Mouse (Mus musculus) limb, embryonic 10.5 days (tissue): ENCODE data around the gene Tbcd. TPM values are rescaled to one million over a fixed set of nuclear protein-coding genes. Genes with fewer than 3 reads are reported as not detected.

Source experiments
- DNase-seq: peaks from one replicate; pipeline ENCODE4 v3.0.0-alpha.2; 2017; ENCODE audit warnings: low spot score
- H3K27ac ChIP-seq: fragments of 300-500 bp; sonication (generic); 2 replicates; pipeline ENCODE4 v1.5.1; 2016; ENCODE audit warnings: mild to moderate bottlenecking
- H3K27me3 ChIP-seq: fragments of 300-500 bp; sonication (generic); 2 replicates; pipeline ENCODE4 v1.6.1; 2016; ENCODE audit warnings: low read depth, mild to moderate bottlenecking; ENCODE audit not compliant: poor library complexity, severe bottlenecking
- H3K36me3 ChIP-seq: fragments of 300-500 bp; sonication (generic); 2 replicates; pipeline ENCODE4 v1.6.1; 2016; ENCODE audit warnings: mild to moderate bottlenecking, moderate library complexity
- H3K4me1 ChIP-seq: fragments of 300-500 bp; sonication (generic); 2 replicates; pipeline ENCODE4 v1.6.1; 2016
- H3K4me3 ChIP-seq: fragments of 300-500 bp; sonication (generic); 2 replicates; pipeline ENCODE4 v1.5.1; 2016; ENCODE audit warnings: mild to moderate bottlenecking, moderate library complexity
- H3K9me3 ChIP-seq: fragments of 300-500 bp; sonication (generic); replicated peaks from 2 replicates; pipeline ENCODE4 v1.6.1; 2016; ENCODE audit warnings: mild to moderate bottlenecking
- WGBS: fragments of 180-500 bp; shearing (Covaris S2); methylation state at CpG from one replicate; pipeline ENCODE4 v1.1.7; 2016; 5-methylcytosine and 5-hydroxymethylcytosine counted together
- polyA plus RNA-seq: library from polyadenylated mRNA; unstranded; fragments of >200 nt; fragmentation: Nextera tagmentation; extraction: Ambion mirVana; gene quantifications from 2 replicates; pipeline ENCODE4 v1.2.1, GENCODE M21; 2016

The Tbcd gene
- polyA plus RNA-seq, 1 experiment from 2014 or later, result 54.9 TPM

DNA sequence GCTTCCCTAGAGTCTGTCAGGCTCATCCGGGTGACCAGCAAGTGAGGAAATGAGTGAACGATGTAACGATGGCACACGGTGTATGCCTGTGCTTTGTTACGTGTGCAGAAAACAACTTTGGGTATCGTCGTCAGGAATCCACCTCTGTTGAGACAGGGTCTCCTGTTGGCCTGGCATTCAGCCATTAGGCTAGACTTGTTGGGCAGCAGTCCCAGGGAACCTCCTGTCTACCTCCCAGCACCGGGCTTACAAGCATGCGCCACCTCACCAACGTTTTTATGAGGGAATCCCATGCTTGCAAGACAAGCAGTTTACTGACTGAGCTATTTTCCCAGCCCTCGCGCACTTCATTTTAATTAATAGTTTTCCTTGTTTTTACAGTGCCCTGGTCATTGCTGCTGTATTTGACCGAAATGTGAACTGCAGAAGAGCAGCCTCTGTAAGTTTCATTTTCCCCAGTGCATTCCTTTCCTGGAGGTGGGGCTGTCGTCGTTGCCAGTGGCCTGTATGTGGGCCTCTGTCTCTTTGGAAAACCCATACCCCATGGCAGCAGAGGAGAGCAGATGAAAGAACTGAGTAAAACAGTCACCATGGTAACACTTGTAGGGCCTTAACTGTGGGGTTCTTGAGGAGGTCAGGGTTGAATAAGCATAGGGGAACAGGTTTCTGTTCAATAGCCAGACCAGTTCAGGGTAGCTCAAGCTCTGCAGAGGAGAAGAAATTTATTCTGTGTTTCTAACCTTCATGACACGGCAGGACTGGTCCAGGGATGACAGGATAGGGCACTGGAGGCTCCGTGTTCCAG lies 98.3 kb downstream of the Tbcd start:
- 78% methylated on average over 17 of the region's 17 CpGs for WGBS

GRCm38 (mm10) chr11:121551206-121551799 lies 99.6 kb downstream of the Tbcd start:
- H3K27ac ChIP-seq, result no peak overlapping the region
- H3K36me3 ChIP-seq, result 0 out of 2 replicates have a peak, but pooled peaks cover 6% of the 10 kb centered on the region
- no peak overlapping the region for H3K4me3 ChIP-seq
- no peaks in the 10 kb centered on the region for H3K9me3 ChIP-seq
- peaks cover 15% of the 10 kb centered on the region; the same call in 1 of the 2 replicates for H3K4me1 ChIP-seq
- WGBS, result 97% methylated on average over 5 of the region's 5 CpGs
- H3K27me3 ChIP-seq, result no peaks in the 10 kb centered on the region
- DNase-seq, result no peak

More for the DNA sequence above, 98.3 kb downstream of the Tbcd start:
- Histone ChIP-seq H3K9me3 (no peaks in the 10 kb centered on the region), H3K4me3 (no peak overlapping the region), H3K36me3 (0 out of 2 replicates have a peak, but pooled peaks cover 6% of the 10 kb centered on the region), H3K27me3 (no peaks in the 10 kb centered on the region), H3K4me1 (peaks cover 15% of the 10 kb centered on the region; the same call in 1 of the 2 replicates), H3K27ac (peak overlapping the region; percentile 32; the same call in 1 of the 2 replicates)
- no peak for DNase-seq

- Histone ChIP-seq H3K4me3 (no peak overlapping the region), H3K9me3 (no peaks in the 10 kb centered on the region), H3K27ac (no peak overlapping the region), H3K4me1 (peaks cover 15% of the 10 kb centered on the region; the same call in 1 of the 2 replicates), H3K36me3 (0 out of 2 replicates have a peak, but pooled peaks cover 10% of the 10 kb centered on the region), H3K27me3 (no peaks in the 10 kb centered on the region)
- no peak for DNase-seq
- WGBS, result 87% methylated on average over 4 of the region's 4 CpGs
Observed at GRCm38 (mm10) chr11:121552167-121552566, 100.4 kb downstream of the Tbcd start.

DNA sequence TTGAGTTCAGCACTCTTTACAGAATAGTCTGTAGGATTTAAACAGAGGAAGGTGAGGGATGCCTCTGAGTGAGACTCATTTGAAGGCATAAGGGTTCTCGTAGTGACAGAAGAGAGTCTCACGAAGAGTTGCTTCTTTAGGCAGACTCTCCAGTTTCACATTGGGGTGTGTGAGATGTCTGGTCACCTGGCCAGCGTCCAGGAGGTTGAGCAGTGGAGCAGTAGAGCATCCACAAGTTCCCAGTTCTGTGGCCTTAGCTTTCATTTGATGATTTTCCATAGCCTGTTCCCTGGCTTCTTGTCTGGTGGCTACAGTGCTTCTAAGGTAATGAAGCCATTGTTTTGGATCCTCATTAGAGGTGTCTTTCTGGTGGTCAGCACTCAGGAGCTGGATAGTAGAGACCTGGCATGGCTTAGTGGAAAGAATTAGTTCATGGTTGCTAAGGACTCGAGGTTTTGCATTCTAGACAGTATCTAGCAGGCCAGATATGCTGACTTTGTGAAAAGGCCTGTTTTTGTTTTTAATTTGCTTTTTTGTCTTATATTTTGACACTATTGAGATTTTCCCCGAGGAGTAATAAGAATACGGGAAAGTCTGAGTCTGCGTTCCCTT lies 101.2 kb downstream of the Tbcd start:
- Histone ChIP-seq H3K4me1 (peaks cover 15% of the 10 kb centered on the region; the same call in 1 of the 2 replicates), H3K9me3 (no peaks in the 10 kb centered on the region), H3K36me3 (peaks cover 18% of the 10 kb centered on the region; the same call in 1 of the 2 replicates), H3K4me3 (no peak overlapping the region), H3K27me3 (no peaks in the 10 kb centered on the region), H3K27ac (no peak overlapping the region)
- WGBS, result 91% methylated on average over 7 of the region's 7 CpGs
- no peak for DNase-seq

DNA sequence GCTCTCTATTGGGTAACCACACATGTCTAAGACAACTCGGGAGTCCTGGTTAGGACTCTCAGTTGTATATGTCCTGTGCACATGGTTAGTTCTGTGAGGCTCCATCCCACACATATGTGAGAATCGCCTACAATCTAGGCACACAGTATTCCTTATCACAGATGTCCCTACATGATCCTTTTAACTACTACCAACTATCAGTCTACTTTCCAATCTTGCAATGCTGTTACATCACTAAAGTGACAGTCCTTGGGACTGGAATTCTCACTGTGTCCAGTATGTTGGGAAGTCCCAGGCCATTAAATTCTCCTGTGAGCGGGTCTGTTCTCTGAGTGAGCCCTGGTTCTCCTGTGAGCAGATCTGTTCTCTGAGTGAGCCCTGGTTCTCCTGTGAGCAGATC lies 101.7 kb downstream of the Tbcd start:
- no peaks in the 10 kb centered on the region for H3K27me3 ChIP-seq
- 91% methylated on average over 3 of the region's 3 CpGs for WGBS
- H3K9me3 ChIP-seq, result no peaks in the 10 kb centered on the region
- H3K4me1 ChIP-seq, result peaks cover 15% of the 10 kb centered on the region; the same call in 1 of the 2 replicates
- H3K27ac ChIP-seq, result no peak overlapping the region
- H3K4me3 ChIP-seq, result no peak overlapping the region
- no peak for DNase-seq
- H3K36me3 ChIP-seq, result peaks cover 18% of the 10 kb centered on the region; the same call in 1 of the 2 replicates

DNA sequence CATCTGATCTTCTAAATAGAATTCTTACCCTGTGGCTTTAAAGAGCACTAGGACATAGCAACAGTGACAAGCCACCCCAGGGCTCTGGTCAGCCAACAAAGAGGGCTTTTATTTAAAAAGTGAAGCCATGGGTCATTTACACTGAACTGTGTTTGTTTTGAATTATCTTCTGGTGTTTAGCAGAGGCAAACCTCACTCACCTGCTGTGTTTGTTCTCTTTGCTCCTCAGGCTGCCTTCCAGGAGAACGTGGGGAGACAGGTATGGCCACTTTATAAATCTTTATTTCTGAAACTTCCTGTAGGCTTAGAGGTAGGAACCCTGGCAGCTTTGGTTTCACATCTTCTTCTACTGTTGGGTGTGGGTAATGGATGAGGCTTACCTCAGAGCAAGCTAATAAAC lies 105.0 kb downstream of the Tbcd start:
- Histone ChIP-seq H3K27ac (no peak overlapping the region), H3K27me3 (no peaks in the 10 kb centered on the region), H3K36me3 (peaks cover 12% of the 10 kb centered on the region; the same call in 1 of the 2 replicates), H3K4me3 (no peak overlapping the region), H3K9me3 (no peaks in the 10 kb centered on the region), H3K4me1 (no peaks in the 10 kb centered on the region)
- WGBS, result 71% methylated on average over 1 of the region's 1 CpGs
- no peak for DNase-seq

DNA sequence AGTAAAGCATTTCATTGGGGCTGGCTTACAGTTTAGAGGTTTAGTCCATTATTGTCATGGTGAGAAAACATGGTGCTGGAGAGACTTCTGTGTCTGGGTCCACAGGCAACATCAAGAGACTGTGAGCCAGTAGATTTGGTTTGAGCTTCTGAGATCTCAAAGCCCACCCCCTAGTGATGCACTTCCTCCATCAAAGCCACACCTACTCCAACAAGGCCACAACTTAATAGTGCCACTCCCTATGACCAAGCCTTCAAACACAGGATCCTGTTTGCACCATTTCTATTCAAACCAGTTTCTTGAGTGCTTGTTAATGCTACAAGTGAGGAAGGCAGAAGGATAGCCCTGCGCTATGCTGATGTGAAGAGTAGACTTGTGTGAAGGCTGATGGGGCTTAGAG lies 106.2 kb downstream of the Tbcd start:
- H3K36me3 ChIP-seq, result peaks cover 12% of the 10 kb centered on the region; the same call in 1 of the 2 replicates
- no peak overlapping the region for H3K4me3 ChIP-seq
- H3K27me3 ChIP-seq, result no peaks in the 10 kb centered on the region
- 89% methylated on average over 1 of the region's 1 CpGs for WGBS
- H3K4me1 ChIP-seq, result no peaks in the 10 kb centered on the region
- no peaks in the 10 kb centered on the region for H3K9me3 ChIP-seq
- DNase-seq, result no peak
- no peak overlapping the region for H3K27ac ChIP-seq

GRCm38 (mm10) chr11:121558522-121558921 lies 106.8 kb downstream of the Tbcd start:
- Histone ChIP-seq H3K9me3 (no peaks in the 10 kb centered on the region), H3K27me3 (no peaks in the 10 kb centered on the region), H3K27ac (no peak overlapping the region), H3K4me1 (no peaks in the 10 kb centered on the region), H3K4me3 (no peak overlapping the region), H3K36me3 (peaks cover 12% of the 10 kb centered on the region; the same call in 1 of the 2 replicates)
- DNase-seq, result no peak
- WGBS, result 86% methylated on average over 3 of the region's 3 CpGs

DNA sequence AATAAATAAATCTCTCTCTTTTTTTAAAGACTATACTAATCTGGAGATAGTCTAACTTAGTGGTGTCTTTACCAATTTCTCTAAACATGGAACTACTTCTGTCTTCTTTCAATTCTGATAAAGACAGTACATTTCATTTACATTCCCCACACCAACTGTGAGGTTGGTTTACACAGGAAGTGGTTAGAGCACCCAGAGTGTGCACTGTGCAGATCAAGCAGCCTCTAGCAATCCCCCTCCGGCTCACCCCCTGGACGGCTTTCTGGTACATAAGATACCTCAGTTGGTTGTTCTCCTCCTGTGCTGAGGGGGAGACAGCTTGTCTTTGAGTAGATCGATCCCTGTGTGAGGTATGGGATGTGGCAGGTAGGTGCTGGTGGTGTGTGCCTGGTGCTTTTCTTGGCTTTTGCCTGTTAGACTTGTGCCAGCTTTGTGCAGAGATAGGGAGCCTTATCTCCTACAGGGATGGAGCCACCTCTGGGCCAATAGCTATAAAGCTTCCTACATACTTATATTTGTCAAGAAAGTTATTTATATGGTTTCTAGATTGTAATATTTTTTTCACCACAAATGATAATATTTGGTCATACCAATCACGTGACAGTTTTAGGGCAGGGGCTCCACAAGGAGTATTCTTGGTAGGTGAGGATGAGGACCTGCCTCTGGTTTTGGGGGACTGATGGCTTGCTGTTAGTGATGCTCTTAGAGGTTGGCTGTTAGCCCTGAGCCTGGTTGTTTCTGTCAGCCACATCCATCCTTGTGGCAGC lies 108.0 kb downstream of the Tbcd start:
- DNase-seq, result no peak
- Histone ChIP-seq H3K4me1 (no peaks in the 10 kb centered on the region), H3K4me3 (no peak overlapping the region), H3K27ac (no peak overlapping the region), H3K36me3 (peaks cover 19% of the 10 kb centered on the region), H3K27me3 (no peaks in the 10 kb centered on the region), H3K9me3 (no peaks in the 10 kb centered on the region)
- WGBS, result 91% methylated on average over 4 of the region's 4 CpGs

- no peak overlapping the region for H3K4me3 ChIP-seq
- H3K27me3 ChIP-seq, result no peaks in the 10 kb centered on the region
- no peak overlapping the region for H3K27ac ChIP-seq
- DNase-seq, result no peak
- H3K4me1 ChIP-seq, result no peaks in the 10 kb centered on the region
- no peaks in the 10 kb centered on the region for H3K9me3 ChIP-seq
- peaks cover 20% of the 10 kb centered on the region for H3K36me3 ChIP-seq
- 77% methylated on average over 7 of the region's 7 CpGs for WGBS
Observed at GRCm38 (mm10) chr11:121560294-121560663, 108.5 kb downstream of the Tbcd start.

GRCm38 (mm10) chr11:121563312-121563711 lies 111.6 kb downstream of the Tbcd start:
- 96% methylated on average over 5 of the region's 5 CpGs for WGBS
- Histone ChIP-seq H3K4me1 (no peaks in the 10 kb centered on the region), H3K27ac (no peak overlapping the region), H3K4me3 (no peak overlapping the region), H3K9me3 (no peaks in the 10 kb centered on the region), H3K27me3 (no peaks in the 10 kb centered on the region), H3K36me3 (peaks cover 8% of the 10 kb centered on the region; the same call in 1 of the 2 replicates)
- no peak for DNase-seq

- no peak for DNase-seq
- peaks cover 8% of the 10 kb centered on the region; the same call in 1 of the 2 replicates for H3K36me3 ChIP-seq
- 96% methylated on average over 4 of the region's 4 CpGs for WGBS
- no peaks in the 10 kb centered on the region for H3K27me3 ChIP-seq
- H3K27ac ChIP-seq, result no peak overlapping the region
- H3K4me3 ChIP-seq, result no peak overlapping the region
- no peaks in the 10 kb centered on the region for H3K4me1 ChIP-seq
- no peaks in the 10 kb centered on the region for H3K9me3 ChIP-seq
Observed at GRCm38 (mm10) chr11:121564265-121564664, 112.5 kb downstream of the Tbcd start.
